Mouse (Mus musculus): Measurements from ENCODE around the gene Mfsd12.

GRCm38 (mm10) chr10:81399798-81400308, 42.6 kb downstream of the Mfsd12 start:
- TF ChIP-seq CTCF (conservative IDR thresholded peaks at IDR 0.05; ENCODE audit: insufficient read depth, insufficient read length, low read depth, low read length) (no peak), POLR2A (IDR thresholded peaks at IDR 0.05; ENCODE audit: low read depth, low read length) (no peak)

All from kidney, adult 2 months (tissue).